Mouse (Mus musculus): ENCODE results near the gene Rab11a. TPM values are rescaled to one million over a fixed set of nuclear protein-coding genes. Genes with fewer than 3 reads are reported as not detected.

The Rab11a gene
- total RNA-seq, 2 experiments from 2014 or later = 218 to 232 TPM

GRCm38 (mm10) chr9:64668001-64668400 is 69.6 kb downstream of the Rab11a start:
- no peak for DNase-seq (ENCODE audit: low spot score in 2 of 2)
- no peak for TF ChIP-seq CTCF (conservative IDR thresholded peaks at IDR 0.05)
- H3K27ac ChIP-seq = no peak overlapping the region
- H3K4me3 ChIP-seq = no peak overlapping the region

DNA sequence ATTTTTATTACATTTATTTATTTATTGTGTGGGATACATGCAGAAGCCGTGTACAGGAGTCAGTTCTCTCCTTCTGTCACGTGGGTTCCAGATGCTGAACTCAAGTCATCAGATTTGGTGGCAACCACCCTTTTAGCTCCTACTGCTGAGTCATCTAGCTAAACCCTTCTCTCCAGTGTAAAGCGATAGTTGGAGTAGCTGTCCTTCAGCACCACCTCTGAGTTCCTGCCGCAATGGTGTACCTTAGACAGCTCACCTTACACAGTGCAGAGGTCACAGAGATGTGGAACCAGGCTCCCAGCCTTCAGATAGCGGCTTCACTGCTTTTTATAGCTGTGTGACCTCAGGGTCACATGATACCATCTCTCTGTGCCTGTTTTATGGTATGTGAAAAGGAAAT is 70.0 kb downstream of the Rab11a start:
- Histone ChIP-seq H3K4me3 (no peak overlapping the region), H3K27ac (no peak overlapping the region)
- no peak for TF ChIP-seq CTCF (conservative IDR thresholded peaks at IDR 0.05)
- DNase-seq (ENCODE audit: low spot score in 2 of 2) = no peak

DNA sequence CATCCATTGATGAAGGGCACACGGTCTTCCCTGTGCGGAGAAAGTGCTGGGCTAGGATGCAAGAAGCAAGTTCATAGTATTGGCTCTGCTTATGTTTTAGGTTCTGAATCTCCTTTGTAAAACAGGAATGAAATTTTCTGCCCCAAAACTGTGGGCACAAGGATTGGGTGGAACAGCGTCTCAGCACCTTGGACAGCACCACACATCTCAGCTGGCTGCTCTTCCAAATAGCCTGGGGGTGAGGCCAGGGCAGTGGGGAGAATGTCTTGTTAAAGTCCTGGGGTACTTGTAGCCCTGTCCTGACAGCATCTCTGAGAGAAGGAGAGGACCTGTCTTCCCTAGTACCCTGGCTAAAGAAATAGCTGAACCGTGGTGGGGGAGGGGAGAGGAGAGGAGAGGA is 71.0 kb downstream of the Rab11a start:
- no peak overlapping the region for H3K27ac ChIP-seq
- no peak for TF ChIP-seq CTCF (conservative IDR thresholded peaks at IDR 0.05)
- no peak for DNase-seq (ENCODE audit: low spot score in 2 of 2)
- H3K4me3 ChIP-seq = no peak overlapping the region

Small RNA genes within 50 kb of the gene (microRNA-seq; reads per million reads assigned to microRNA genes)
- gene Gm47308 = 0 to 0.37 reads per million in 2 experiments

Other genes starting within 250 kb of the Rab11a start
- 10 to 100 TPM; 39.9 to 41.5 TPM for gene Dennd4a, start 73.6 kb upstream of the Rab11a start, total RNA-seq (2021)
- under 1 TPM in 1 of 2 experiments, not detected in 1; 0.10 TPM for gene Slc24a1, start 213.8 kb upstream of the Rab11a start, total RNA-seq (2021)
- 10 to 100 TPM; 19.9 to 20.2 TPM for gene Ints14, start 223.1 kb upstream of the Rab11a start, total RNA-seq (2021)

Data from layer of hippocampus, adult 2 months (tissue).